Mouse (Mus musculus): ENCODE measurements around the gene Cmtr2.
A peak's percentile ranks its signal among the peaks of the same experiment; 100 is the strongest.

Gene Cmtr2

GRCm38 (mm10) chr8:110215365-110215764 is at the start of gene Cmtr2:
Gene Cmtr2 (plus strand): TSS chr8:110215665.
- DNase-seq (ENCODE audit: low spot score): no peak

GRCm38 (mm10) chr8:110166270-110166669 is 49.2 kb upstream of the Cmtr2 start:
- DNase-seq (ENCODE audit: low spot score): no peak

- peak; percentile 9 for DNase-seq (ENCODE audit: low spot score)
Measured at GRCm38 (mm10) chr8:110168046-110168445, 47.4 kb upstream of the Cmtr2 start, which contains the start of gene Calb2. Gene Calb2 (minus strand): TSS chr8:110168210.

DNA sequence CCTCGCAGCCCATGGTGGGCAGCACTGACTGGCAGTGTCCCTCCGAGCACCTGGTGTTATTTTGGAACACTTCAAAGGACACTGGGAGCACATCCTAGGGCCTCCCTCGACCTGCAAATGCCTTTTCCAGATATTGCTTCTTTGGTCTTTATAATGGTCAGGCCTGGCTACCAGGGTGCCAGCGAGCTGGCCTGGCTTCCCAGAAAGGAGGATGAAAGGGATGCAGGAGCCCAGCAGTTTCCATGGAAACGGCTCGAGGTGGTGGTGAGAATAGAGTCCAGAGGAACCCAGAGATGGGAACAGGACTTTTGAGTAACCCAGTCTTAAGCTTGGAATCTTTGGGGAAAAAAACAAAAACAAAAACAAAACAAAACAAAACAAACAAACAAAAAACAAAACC is 43.3 kb upstream of the Cmtr2 start:
- DNase-seq (ENCODE audit: low spot score): no peak

DNA sequence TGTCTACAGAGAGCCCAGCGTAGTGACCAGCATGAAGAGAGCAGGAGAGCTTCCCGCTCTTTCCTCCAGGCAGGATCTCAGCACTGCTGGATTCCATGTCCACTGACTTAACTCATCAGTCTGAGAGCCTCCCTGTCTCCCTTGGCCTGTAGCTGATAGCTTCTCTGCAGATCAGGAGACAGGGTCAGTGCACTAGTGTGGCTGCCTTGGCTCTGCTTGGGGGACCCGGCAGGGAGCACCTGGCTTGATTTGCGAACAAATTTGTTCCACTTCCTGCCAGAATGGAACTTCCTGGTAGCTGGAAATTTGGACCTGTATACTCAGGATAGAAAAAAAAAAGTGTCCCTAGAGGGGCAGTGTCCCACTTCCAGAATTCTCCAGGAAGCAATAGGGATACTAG is 40.6 kb upstream of the Cmtr2 start:
- no peak for DNase-seq (ENCODE audit: low spot score)

GRCm38 (mm10) chr8:110177359-110178155 is 37.9 kb upstream of the Cmtr2 start:
- no peak for DNase-seq (ENCODE audit: low spot score)

GRCm38 (mm10) chr8:110182735-110183367 is 32.6 kb upstream of the Cmtr2 start:
- no peak for DNase-seq (ENCODE audit: low spot score)

DNA sequence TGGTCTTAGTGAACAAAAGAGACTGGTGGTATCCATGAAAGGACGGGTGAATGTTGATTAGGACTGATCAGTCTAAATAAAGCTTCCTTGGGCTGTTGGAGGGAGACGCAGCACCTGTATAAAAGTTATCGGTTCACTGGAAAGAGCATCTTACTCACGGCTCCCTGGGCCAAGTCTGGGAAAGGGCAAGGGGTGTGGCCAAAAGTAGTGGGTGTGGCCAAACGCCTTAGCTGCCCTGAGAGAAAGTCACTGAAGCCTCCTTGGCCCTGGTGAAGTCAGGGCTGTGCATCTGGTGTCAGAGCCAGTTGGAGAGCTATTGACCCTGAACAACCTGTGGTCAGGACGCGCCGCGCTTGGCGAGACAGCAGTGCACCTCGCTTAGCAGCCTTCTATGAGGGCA is 31.7 kb upstream of the Cmtr2 start:
- DNase-seq (ENCODE audit: low spot score): no peak

- no peak for DNase-seq (ENCODE audit: low spot score)
Measured at GRCm38 (mm10) chr8:110185538-110185937, 29.9 kb upstream of the Cmtr2 start.

DNA sequence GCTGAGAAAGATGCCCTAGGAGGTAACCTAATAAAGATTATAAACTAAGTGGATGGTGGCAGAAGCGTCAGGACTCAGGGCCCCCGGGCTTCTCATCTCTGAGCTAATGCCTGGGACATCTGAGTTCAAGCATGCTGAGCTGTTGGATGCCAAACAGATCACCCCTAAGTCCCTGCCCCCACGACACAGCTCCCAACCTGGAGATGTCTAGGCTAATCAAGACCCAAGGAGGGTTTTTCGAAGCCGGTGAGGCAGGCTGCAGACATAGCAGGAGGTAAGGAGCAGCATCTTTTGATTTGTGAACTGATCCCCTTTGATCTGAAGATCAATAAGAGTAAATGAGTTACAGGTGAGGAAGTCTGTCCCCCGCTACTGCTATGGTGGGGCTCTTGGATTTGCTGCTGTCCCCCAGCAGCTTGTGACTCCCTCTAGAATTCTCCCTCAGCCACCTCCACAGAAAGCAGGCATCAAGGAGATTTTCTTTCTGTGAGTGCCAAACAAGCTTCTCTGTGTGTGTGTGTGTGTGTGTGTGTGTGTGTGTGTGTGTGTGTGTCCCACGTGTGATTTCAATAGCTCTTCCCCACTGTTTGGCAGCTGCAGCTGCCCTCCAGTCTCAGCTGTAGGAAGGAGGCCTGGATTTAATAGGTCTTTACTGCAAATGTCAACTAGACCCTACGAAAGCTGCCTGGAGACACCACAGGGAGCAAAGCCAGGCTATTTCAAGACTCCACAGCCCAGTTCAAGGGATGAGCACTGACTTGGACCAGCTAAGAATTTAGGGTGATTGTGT is 26.3 kb upstream of the Cmtr2 start:
- DNase-seq (ENCODE audit: low spot score): no peak

DNA sequence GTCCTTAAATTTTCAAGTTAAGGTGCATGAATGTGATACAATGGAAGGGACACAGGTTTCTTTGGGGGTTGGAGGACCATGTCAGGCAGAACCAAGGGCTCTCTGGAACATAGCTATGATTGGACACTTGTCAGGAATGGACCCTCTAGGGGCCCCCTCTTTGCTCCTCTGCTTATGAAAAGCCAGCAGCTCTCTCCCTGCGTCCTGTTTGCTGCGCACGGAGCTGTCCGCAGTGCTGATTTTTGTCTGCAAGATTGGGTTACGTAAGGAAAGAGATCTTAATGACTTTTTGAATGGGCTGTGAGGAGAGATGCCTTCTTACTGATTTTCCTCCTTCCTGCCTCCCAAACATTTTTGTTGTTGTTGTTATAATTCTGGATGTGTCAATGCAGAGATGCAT is 18.8 kb upstream of the Cmtr2 start:
- DNase-seq (ENCODE audit: low spot score): peak; percentile 3

- DNase-seq (ENCODE audit: low spot score): no peak
Measured at GRCm38 (mm10) chr8:110201806-110202205, 13.7 kb upstream of the Cmtr2 start.

DNA sequence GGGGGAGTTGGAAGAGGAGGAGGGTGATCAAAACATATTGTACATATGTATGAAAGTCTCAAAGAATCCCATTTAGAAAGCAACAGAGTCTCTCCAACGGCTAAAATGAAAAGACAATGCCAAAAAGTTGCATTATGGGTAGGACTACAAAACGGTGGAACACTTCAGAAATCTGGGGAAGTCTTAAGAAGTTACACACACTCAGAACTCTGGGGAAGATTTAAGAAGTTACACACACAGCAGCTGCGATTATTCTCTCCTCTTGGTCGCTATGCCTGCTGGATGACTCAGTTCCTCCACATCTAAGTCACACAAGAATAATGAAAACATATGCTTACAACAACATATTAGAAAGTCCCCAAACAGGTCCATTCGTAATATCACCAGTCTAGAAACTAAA is 788 bp downstream of the Cmtr2 start:
- DNase-seq (ENCODE audit: low spot score): no peak

DNA sequence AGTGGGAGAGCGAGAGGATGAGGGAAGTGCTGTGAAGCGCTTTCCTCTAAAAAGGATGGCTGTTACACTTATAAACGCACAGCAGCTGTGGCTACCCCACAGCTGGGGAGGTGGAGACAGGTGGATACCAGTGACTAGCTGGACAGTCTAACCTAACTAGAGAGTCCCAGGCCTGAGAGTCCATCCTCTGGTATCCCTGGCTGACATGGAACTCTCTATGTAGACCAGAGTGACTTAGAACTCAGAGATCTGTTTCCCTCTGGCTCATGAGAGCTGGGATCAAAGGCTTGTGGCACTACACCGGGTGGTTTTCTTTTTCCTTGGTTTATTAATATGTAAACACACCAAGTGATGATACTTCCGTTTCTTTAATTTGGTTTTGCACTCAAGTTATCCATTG is 1.7 kb downstream of the Cmtr2 start:
- no peak for DNase-seq (ENCODE audit: low spot score)

GRCm38 (mm10) chr8:110217681-110218131 is 2.2 kb downstream of the Cmtr2 start:
- peak; percentile 94 for DNase-seq (ENCODE audit: low spot score)

- peak; percentile 7 for DNase-seq (ENCODE audit: low spot score)
Measured at GRCm38 (mm10) chr8:110218511-110218910, 3.0 kb downstream of the Cmtr2 start.

DNA sequence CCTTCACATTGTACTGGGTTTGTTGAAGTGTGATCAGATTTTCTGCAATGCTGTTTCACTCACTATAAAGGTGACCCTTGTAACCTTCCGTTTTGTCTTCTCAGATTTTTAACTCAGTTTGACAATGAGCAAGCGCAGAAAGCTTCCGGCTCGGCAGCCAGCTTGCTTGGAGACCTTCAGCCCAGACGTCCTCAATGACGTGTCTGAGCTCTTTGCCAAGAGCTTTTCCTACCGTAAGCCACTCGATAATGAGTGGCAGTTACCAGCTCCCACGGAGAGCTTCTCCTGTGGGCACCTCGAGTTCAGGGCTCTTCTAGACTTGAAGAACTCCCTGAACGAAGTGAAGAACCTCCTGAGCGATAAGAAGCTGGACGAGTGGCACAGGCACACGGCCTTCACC is 5.5 kb downstream of the Cmtr2 start:
- no peak for DNase-seq (ENCODE audit: low spot score)

GRCm38 (mm10) chr8:110230803-110231202 is 15.3 kb downstream of the Cmtr2 start:
- no peak for DNase-seq (ENCODE audit: low spot score)

DNA sequence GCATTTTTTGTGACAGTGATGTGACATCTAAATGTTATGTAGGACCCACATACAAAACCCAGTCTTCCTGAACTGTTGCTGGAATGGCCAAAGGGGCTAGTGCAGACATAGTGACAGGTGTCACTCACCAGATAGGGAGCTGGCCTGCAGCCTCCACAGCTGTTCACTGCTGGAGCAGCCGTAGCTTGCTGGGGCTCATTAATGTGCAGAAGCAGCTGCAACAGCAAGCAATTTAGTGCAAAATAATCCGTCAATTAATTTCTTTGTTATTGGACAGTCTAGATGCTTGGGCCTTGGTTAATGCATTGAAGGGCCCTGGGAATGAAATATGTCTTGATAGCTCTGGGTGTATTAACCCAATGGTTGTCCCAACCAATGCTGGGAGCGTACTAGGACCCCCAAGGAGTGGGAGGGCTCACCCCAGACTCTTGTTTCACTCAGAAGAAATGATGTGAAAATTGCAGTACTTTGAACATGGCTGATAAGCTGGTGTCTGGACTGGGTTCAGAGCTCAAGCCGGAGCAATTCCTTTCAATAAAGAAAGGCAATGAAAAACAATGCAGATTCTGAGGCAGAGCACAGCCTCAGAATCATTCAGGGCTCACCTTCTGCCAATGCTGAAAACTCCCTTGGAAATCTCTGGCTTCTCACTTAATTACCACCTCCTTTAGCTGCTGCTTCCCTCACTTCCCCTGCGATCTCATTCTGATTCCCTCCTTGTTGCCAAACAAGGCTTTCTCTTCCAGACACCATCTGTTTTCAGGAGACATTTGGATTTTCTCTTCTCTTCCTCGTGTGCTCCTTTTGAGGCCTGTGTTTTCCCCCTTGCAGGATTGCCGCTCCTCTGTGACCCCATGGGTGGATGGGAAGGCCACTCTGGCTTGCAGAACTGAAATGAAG is 27.1 kb downstream of the Cmtr2 start:
- no peak for DNase-seq (ENCODE audit: low spot score)

GRCm38 (mm10) chr8:110244566-110244965 is 29.1 kb downstream of the Cmtr2 start:
- no peak for DNase-seq (ENCODE audit: low spot score)

GRCm38 (mm10) chr8:110247238-110247637 is 31.8 kb downstream of the Cmtr2 start:
- no peak for DNase-seq (ENCODE audit: low spot score)

DNA sequence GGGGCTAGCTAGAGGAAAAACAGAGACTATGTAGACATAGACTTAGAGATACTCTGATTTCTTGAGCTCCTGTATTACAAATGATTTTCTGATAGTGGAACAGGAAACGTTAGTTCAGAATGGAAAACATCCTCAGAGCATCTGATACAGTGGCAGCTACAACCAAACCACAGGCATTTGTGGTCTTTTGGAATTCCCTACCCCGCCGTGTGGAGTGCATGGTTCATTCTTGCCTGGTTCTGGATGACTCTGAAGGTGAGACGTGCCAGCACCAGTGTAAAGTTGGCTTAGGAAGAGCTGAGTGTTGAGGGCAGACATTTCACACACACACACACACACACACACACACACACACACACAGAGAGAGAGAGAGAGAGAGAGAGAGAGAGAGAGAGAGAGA is 38.5 kb downstream of the Cmtr2 start:
- DNase-seq (ENCODE audit: low spot score): no peak

Data from c-Kit-positive CD71-positive TER-119-positive erythroid progenitor cells, embryonic 14.5 days (primary cell).